Mouse (Mus musculus): ENCODE data around the gene Taok1.

Gene Taok1

DNA sequence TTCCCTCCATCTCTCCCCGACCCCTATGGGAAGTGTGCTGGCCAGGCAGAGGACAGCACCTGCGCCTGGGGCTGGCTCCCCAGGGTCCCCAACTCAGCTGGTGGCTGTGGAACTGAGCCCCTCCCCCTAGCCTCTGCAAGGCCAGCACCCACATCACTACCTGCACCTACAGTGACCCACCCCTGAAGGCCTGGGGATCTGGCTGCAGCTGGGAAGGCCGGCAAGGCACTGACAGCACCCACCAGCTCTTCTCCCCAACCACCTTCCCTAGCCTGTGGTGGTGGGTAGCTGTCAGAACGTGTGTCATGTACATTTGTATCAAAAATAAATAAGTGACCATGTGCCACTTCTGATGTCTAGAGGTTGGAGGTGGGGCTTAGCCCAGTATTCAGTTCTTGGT, 100.2 kb downstream of the Taok1 start:
- DNase-seq, result no peak

DNA sequence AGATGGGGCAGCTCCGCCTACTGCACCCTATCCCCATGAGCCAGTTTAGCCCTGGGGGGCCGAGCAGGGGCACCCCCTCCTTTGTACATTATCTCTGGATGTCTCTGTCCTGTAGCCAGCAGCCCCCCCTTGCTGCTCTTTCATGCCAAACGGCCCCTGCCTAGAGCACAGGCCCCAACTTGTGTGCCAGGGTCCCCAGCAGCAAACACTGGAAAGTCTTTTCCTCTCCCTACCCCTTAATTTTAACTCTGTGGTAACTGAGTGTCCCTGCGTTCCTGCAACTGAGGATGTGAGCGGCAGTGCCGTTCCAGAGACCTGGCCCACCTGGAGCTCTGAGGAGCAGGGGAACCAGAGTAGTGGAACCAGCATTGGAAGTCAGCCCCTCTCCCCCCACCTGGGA, 100.7 kb downstream of the Taok1 start:
- DNase-seq, result no peak

DNA sequence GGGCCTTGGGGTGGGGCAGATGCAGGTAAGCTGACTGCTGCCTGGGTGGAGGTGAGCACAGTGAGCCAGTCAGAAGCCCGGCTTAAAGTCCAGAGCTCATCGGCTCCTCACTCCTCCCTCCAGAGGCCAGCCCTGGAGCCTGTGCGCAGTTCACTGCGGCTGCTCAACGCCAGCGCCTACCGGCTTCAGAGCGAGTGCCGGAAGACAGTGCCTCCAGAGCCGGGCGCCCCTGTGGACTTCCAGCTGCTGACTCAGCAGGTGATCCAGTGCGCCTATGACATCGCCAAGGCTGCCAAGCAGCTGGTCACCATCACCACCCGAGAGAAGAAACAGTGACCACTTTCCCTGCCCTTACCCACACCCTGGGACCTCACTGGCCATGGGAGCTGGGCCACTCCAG, 101.3 kb downstream of the Taok1 start:
- DNase-seq, result no peak

DNA sequence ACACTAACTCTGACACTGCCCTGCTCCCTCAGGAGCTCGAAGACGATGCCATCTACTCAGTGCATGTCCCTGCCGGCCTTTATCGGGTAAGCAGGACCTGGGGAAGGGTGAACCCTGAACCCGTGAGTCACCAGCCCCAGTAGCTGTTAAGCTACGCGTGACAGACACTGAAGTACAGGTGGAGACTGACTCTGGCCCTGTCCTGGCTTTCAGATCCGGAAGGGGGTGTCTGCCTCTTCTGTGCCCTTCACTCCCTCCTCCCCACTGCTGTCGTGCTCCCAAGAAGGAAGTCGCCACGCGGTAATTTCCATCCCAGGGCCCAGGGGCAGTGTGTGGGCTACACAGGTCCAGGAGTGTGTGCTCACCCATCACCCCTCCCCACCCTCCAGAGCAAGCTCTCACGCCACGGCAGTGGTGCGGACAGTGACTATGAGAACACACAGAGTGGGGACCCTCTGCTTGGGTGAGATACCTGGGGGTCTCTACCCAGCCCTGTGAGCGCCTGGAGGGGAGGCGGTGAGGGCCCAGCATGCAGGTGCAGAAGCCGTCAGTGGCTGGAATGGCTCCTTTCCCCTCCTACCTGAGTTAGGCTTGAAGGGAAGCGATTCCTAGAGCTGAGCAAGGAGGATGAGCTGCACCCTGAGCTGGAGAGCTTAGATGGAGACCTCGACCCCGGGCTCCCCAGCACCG, 102.2 kb downstream of the Taok1 start:
- DNase-seq, result no peak

DNA sequence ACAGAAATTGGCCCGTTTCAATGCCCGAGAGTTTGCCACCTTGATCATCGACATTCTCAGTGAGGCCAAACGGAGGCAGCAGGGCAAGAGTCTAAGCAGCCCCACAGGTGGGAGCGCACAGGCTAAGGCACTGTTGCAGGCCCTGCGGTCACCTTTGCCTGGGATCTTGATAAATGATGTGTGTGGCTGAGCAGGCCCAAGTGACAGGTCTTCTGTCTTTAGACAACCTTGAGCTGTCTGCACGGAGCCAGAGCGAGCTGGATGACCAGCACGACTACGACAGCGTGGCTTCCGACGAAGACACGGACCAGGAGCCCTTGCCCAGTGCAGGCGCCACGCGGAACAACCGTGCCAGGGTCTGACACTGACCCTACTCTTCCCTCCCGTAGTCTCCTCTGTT, 103.2 kb downstream of the Taok1 start:
- no peak for DNase-seq

DNA sequence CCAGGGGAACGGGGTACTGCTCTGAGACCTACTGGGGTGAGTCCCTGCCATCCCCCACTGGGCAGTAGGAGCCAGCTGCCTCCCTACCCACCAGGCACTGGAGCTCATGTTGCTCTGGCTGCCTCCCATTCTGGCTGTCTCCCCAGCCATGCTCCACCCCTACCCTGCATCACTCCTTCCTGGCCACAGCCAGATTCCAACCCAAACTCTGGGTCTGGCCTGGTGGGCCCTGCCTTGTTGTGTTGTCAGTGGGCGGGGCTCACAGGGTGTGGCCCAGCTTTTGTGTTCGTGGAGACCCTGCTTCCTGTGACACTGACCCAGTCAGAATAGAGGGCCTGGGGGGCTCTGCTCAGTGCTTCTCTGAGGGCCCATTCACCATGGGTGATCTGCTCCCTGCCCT, 104.1 kb downstream of the Taok1 start:
- DNase-seq, result no peak

DNA sequence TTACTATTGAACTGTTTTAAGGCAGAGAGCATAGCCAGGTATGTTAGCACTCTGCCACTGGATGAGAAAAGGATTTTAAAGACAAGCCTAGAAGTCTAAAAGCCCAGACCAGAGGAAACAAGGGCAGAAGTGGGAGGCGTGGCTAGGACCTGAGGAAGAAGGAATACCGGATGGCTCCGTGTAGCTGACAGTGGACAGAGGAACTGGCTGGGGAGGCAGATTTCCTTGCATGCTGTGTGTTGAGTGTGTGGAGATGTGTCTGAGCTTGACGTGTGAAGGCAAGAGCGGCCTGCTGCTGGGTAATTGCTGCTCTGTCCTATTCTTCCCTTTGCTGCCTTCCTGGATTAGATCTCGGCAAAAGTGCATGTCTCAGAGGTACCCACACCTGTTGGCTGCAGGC, 105.1 kb downstream of the Taok1 start:
- DNase-seq, result no peak

DNA sequence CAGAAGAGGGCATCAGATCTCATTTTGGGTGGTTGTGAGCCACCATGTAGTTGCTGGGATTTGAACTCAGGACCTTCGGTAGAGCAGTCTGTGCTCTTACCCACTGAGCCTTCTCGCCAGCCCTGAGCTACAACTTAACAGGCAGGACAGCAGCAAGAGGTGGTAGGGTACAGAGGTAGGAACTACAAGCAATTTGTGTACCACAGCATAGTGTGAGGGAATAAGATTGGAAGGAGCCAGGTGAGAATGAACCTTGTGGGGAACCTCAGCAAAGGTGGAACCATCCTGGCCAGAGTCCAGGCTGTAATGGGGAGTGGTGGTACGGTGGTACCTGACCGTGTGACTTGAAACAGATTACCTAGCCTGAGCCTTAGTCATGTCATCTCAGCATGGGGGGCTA, 105.6 kb downstream of the Taok1 start:
- DNase-seq, result no peak

DNA sequence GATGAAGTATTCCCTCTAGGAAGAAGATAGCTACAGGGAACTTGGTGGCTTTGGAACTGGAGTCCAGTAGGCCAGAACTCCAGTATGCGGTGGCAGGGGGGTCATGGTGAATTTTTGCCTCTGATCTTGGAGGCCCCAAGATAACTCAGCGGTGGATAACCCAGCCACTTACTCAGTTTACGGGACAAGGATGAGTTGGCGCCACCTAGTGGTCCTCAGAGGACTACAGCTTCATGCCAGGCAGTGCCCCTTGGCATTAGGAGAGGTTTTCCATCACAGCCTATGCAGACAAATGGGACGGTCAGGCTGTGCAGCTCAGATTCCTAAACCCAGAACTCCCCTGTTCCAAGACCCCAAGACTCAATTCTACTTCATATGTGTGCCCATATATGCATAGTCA, 106.2 kb downstream of the Taok1 start:
- DNase-seq, result peak; percentile 81

DNA sequence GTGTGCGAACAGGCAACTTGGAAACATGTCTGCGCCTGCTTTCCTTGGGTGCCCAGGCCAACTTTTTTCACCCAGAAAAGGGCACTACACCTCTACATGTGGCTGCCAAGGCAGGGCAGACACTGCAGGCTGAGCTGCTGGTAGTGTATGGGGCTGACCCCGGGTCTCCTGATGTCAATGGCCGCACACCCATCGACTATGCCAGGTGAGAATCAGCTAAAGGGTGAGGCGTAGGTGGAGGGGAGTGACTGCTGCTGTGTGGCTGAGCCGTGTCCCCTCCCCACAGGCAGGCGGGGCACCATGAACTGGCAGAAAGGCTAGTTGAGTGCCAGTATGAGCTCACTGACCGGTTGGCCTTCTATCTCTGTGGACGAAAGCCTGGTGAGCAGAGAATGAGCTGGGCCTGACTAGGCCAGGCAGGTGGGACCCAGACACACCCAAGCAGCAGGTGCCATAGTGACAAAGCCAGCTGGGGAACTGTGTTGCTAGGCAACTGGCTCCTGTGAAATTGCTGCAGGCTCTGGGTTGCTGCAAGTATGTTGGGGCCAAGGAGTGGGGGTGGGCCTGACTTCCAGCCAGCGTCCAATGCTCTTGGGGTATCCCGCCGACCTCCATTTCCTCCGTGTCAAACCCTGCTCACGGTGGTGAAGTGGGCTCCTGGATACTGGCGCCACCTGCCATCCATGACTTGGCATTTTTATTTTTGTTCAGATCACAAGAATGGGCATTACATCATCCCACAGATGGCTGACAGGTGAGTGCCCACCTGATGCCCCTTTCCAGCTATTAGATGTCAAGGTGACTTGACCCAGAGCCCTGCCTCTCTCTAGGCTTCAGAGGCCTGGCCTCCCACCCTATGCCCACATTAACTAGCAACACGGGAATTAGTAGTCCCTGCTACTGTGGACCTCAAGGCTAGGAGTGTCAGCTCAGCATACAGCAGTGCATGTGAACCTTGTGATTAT, 107.0 kb downstream of the Taok1 start:
- DNase-seq, result peak; percentile 26

DNA sequence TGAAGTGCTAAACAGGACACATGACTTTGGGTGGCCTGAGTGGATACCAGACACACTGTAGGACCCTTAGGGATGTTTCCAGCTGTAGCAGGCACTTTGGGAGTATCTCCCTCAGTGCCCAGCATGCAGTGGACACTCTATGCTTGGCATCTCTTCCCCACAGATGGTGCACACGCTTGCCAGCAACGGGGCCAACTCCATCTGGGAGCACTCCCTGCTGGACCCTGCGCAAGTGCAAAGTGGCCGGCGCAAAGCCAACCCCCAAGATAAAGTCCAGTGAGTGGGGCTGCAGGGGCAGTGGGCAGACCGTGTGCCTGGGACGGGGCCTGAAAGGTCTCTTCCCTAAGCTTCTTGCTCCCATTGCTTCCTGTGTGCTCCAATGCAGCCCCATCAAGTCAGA, 108.3 kb downstream of the Taok1 start:
- DNase-seq, result no peak

DNA sequence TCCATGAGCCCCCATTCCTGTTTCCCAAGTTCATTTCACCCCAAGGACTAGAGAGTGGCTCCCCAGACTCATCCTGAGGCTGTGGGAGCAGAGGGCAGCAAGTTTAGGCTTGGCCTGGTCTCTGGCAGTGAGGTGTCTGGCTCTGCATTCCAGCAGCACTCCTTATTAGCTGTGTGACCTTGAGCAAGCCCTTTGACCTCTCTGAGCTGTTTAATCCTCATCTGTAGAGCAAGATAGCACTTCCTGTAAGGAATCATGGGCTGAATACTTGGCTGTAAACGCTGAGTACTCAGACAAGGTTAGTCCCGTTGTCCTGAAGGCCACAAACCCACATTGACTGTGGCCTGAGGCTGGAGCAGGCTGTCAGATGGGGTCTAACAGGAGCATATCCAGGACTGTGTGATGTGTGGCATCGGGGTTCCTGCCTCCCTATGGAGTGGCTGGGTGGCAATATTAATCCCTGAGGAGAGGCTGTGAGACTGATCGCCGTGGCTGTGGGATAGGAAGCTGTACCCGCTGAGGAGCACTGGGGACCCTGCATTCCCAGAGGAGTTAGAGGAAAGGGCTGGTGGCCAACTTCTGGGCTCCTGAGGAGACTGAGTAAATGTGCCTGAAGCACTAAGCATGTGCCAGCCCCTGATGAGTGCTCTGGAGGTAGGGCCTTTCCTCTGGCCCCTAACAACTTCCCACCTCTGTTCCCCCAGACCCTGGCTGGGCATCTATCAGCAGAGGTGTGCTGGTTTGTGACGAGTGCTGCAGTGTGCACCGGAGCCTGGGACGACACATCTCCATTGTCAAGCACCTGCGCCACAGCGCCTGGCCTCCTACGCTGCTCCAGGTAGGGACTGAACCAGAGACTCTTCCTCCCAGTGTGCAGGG, 109.1 kb downstream of the Taok1 start:
- no peak for DNase-seq

DNA sequence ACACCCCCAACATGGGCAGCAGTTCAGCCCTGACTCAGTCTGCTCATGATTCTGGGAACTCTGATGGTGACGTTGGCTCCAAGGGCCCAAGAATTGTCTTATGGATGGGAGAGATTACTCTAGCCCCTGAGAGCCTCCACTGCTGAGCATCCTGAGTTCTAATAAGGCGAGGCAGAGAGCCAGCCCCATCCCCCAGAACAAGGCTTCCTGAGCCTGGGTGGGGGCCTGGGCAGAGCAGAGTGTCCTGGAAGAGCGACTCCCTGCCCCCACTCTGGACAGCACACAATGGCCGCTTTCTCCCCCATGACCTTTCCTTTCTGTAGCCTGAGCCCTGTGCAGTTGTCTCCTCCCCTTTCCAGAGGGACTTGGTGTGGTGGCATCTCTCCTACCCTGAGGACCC, 109.8 kb downstream of the Taok1 start:
- DNase-seq, result no peak

DNA sequence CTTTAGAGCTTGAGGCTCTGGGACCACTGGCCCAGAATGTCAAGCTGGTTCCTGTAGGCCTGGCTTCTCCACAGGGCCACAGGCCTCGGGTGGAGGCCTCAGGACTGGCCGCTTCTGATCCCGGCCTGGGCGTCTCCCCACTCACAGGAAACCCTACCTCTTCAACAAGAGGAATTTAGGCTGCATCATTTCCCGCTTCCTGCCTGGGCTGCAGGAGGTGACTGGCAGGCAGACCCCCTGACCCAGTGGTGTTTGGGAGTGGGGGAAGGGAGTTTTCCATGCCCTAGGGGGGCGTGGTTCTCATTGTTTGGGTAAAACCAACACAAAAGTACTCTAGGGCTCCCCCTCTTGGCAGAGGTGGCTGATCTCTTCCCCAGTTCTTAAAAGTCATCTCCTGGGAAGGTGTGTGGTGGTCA, 110.3 kb downstream of the Taok1 start:
- DNase-seq, result peak; percentile 80

DNA sequence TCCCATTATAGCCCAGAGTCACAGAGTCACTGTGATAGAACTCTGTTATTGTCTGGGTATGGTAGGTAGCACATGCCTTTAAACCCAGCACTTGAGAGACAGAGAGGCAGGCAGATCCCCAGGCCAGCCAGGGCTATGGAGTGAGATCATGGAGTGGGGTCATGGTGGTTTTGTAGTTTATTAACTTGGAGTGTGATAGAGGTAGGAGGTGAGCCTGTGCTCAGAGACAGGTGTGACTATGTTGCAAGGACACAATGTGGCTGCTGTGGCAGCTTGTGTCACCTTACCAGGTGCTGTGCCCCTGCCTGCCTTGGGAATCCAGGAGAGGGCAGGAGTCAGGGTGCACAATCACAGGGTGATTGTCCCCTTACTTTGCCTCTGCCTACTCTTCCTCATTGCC, 112.1 kb downstream of the Taok1 start:
- no peak for DNase-seq

DNA sequence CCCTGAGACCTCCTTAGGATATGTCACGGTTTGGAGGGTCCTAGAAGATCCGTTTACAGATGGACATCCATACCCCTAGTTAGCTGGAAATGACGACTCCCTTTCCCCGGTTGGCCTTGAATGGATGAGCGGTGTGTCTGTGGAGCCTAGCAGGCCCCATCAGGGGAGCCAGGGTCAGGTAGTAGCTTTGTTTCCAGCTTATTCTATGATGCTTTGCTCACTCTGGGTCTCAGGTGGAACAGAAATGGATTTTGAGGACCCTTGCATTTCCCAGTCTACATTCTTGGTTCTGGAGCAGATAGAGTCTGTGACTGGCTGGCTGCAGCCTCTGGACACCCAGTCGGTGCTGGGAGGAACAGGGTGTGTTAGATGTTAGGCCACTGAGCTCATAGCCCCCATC, 112.8 kb downstream of the Taok1 start:
- no peak for DNase-seq

DNA sequence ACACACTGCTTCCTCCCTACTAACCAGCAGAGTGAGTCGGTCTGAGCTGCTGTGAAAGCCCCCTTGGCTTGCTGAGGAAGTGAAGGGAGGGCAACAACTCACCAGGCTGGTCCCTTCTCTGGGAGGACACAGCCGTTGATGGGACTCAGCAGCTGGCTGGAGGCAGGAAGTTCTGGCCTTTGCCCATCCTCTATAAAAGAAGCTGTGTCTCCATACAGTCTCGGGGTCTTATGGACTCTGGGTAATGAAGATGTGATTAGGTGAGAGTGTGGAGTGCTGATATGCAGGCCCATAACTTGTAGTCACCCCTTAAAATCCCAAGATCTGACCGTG, 113.3 kb downstream of the Taok1 start:
- DNase-seq, result no peak

DNA sequence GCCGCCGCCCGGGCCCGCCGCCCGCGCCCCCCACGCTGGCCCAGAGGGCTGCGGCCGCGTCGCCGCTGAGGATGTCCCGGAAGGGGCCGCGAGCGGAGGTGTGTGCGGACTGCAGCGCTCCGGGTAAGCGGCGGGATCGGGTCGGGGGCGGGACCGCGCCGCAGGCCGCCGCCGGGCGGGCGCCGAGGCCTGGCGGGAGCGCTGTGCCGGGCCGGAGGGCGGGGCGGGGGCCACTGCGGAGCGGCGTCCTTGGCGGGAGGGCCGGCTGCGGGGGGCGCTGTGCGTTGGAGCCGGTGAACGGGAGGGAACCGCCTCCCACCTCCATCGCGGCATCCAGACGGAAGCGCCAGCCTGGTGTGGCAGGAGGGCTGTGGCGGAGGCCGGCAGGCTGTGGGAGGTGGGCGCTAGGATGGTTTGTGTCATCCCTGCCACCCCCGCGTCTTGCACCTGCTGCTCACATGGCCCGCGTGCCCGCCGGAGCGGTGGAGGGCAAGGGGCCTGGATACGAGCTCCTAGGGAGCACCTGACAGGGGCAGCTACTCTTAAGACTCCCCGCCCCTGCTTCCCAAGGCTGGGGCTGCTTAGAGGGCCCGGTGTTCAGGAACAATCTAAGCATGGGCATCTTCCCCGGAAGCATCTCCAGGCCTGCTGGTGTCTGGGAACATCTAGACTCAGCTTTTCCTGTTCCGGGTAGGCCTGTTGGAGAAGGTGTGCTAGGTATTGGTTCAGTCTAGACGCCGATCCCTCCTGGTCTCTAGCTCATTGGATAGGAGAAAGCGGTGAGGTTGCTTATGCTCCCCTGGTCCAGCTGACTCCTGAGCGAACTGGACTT, 113.9 kb downstream of the Taok1 start, which contains the start of gene Git1:
Git1 (plus strand) TSS at position 51 of the 832 bp plus-strand sequence.
- peak; percentile 67 for DNase-seq

DNA sequence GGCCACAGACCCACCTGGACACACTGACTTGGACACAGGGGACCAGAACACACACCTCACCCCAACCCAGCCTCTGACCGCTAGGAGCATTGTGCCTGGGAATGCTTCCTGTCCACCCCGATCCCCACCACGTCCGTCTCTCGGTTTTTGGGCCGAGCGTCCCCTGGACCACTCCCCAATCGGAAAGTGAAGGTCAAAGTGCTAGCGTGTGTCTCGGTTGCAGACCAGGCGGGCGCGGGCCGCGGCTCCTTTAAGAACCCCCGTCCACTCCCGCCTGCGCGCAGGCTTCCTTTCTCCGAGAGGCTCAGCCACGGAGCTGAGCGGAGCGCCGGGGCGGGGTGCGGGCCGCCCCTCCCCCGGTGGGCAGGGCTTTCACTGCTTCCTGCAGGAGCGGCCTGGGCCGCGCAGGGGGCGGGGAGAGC, 114.7 kb downstream of the Taok1 start:
- peak; percentile 96 for DNase-seq

DNA sequence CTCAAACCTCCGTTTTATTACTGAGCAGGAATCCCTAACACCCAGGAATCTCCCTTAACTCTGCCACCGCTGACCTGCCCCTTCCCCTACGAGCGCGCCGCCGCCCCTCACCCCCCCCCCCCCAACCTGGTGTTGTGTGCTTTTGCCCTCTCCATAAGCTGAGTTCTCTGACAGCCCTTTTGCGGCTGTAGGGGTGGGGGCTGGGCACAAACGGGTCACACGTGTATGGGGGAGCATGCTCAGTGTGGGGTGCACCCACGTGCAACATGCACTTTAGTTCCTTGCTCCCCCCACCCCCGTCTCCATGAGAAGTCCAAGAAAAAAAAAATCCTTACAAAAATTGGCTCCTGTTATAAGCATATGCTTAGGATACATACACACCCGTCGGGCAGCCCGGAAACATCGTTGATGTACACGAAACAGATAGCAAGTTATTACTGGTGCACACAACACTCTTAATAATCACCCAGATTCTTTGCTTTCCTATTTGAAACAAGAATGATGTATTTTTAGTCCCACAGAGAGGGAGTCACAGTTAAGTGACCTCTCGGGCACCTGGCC, 115.2 kb downstream of the Taok1 start:
- peak; percentile 71 for DNase-seq

DNA sequence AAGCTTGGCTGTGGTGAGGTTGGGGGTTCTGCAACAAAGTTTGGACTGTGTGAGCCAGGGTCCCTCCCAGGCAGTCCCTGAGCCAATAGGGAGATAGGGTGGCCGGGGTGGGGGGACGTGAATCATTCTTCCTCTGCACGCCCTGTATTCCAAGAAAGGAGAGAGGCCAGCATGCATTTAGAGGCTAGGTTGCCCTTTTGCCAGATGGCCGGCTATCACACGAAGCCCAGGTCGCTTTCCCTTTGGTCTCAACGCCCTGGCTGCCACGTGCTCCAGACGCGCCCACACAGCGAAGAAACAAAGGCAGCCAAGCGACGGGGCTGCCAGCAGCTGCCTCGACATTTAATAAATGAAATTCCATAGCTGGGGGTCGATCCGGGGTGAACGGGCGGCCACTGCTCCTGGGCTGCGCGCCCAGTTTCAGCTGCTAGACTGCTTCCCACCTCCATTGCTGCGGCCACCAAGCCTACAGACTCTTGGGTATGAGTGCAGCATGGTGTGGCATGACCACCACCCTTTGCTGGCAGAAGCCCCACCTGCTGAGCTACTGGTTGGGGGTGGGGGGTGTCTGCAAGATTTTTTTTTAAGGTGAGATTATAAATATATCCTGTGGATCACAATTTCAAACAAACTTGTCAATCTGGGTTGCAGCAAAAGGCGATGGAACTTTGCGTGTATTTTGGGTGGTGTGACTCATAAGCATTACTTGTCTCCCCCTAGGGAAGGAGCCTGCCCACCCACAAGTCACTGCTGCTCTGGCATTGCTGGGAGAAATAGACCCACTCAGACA, 115.9 kb downstream of the Taok1 start:
- peak; percentile 35 for DNase-seq

Data from thymus, postnatal 14 days (tissue).